Mouse (Mus musculus): ENCODE measurements around the gene Ccdc121. TPM values are rescaled to one million over a fixed set of nuclear protein-coding genes. Genes with fewer than 3 reads are reported as not detected.

The Ccdc121 gene
- total RNA-seq, 1 experiment from 2014 or later = not detected

Other genes starting within 250 kb of the Ccdc121 start
- gene Cnih3, start 158.8 kb downstream of the Ccdc121 start, total RNA-seq (2017) = 0.09 TPM in 1 of 2 replicates, not detected in the other
- 4.4 and 4.6 TPM in 2 replicates for gene Dnah14, start 65.1 kb upstream of the Ccdc121 start, total RNA-seq (2017)

Data from common myeloid progenitor, adult 5-6 weeks (primary cell).